Mouse (Mus musculus) cerebellum, adult (tissue): ENCODE data around the gene Xpo5.
A peak's percentile ranks its signal among the peaks of the same experiment; 100 is the strongest.

Experiments used
- ATAC-seq: cut with Nextera tagmentation; 2 replicates; pipeline ENCODE4 v1.9.2; 2017; ENCODE audit warnings: mild to moderate bottlenecking, moderate library complexity, mixed read lengths; ENCODE audit not compliant: insufficient number of reproducible peaks, low FRiP score, low TSS enrichment

The Xpo5 gene

GRCm38 (mm10) chr17:46254106-46254505 lies 51.5 kb downstream of the Xpo5 start:
- ATAC-seq: no peak

GRCm38 (mm10) chr17:46255147-46255546 lies 52.6 kb downstream of the Xpo5 start:
- ATAC-seq: no peak

GRCm38 (mm10) chr17:46258279-46259053 lies 55.9 kb downstream of the Xpo5 start:
- no peak for ATAC-seq

- ATAC-seq: no peak
Measured at GRCm38 (mm10) chr17:46259675-46260074, 57.1 kb downstream of the Xpo5 start.

- ATAC-seq: no peak
Measured at GRCm38 (mm10) chr17:46262201-46262694, 59.7 kb downstream of the Xpo5 start.

- no peak for ATAC-seq
Measured at GRCm38 (mm10) chr17:46265502-46265901, 62.9 kb downstream of the Xpo5 start.

GRCm38 (mm10) chr17:46265918-46266618 lies 63.5 kb downstream of the Xpo5 start:
- ATAC-seq: peak; percentile 72

GRCm38 (mm10) chr17:46266986-46267385 lies 64.4 kb downstream of the Xpo5 start:
- no peak for ATAC-seq

- ATAC-seq: no peak
Measured at GRCm38 (mm10) chr17:46267511-46267910, 64.9 kb downstream of the Xpo5 start.

- ATAC-seq: no peak
Measured at GRCm38 (mm10) chr17:46268026-46268720, 65.6 kb downstream of the Xpo5 start.

- no peak for ATAC-seq
Measured at GRCm38 (mm10) chr17:46269771-46270534, 67.4 kb downstream of the Xpo5 start.

- no peak for ATAC-seq
Measured at GRCm38 (mm10) chr17:46272058-46272457, 69.5 kb downstream of the Xpo5 start.

GRCm38 (mm10) chr17:46272675-46273074 lies 70.1 kb downstream of the Xpo5 start:
- no peak for ATAC-seq

GRCm38 (mm10) chr17:46273803-46274236 lies 71.2 kb downstream of the Xpo5 start:
- no peak for ATAC-seq

- ATAC-seq: no peak
Measured at GRCm38 (mm10) chr17:46274465-46274864, 71.9 kb downstream of the Xpo5 start.

GRCm38 (mm10) chr17:46275034-46275433 lies 72.5 kb downstream of the Xpo5 start:
- ATAC-seq: no peak

GRCm38 (mm10) chr17:46275506-46275905 lies 72.9 kb downstream of the Xpo5 start:
- no peak for ATAC-seq

- no peak for ATAC-seq
Measured at GRCm38 (mm10) chr17:46277586-46277985, 75.0 kb downstream of the Xpo5 start.

GRCm38 (mm10) chr17:46278011-46278765 lies 75.6 kb downstream of the Xpo5 start:
- ATAC-seq: no peak
